Mouse (Mus musculus) MN1 (cell line): ENCODE measurements around the gene Gpatch11.

Source experiments
- DNase-seq: peaks from one replicate; pipeline ENCODE4 v3.0.0-alpha.2; 2016; ENCODE audit warnings: low spot score

Gpatch11 gene

GRCm38 (mm10) chr17:78894991-78895390 lies 59.6 kb downstream of the Gpatch11 start:
- no peak for DNase-seq

- peak; percentile 88 for DNase-seq
Measured at GRCm38 (mm10) chr17:78895394-78895793, 60.0 kb downstream of the Gpatch11 start.
